Mouse (Mus musculus): Measurements from ENCODE around the gene Isg15.

Isg15 gene

DNA sequence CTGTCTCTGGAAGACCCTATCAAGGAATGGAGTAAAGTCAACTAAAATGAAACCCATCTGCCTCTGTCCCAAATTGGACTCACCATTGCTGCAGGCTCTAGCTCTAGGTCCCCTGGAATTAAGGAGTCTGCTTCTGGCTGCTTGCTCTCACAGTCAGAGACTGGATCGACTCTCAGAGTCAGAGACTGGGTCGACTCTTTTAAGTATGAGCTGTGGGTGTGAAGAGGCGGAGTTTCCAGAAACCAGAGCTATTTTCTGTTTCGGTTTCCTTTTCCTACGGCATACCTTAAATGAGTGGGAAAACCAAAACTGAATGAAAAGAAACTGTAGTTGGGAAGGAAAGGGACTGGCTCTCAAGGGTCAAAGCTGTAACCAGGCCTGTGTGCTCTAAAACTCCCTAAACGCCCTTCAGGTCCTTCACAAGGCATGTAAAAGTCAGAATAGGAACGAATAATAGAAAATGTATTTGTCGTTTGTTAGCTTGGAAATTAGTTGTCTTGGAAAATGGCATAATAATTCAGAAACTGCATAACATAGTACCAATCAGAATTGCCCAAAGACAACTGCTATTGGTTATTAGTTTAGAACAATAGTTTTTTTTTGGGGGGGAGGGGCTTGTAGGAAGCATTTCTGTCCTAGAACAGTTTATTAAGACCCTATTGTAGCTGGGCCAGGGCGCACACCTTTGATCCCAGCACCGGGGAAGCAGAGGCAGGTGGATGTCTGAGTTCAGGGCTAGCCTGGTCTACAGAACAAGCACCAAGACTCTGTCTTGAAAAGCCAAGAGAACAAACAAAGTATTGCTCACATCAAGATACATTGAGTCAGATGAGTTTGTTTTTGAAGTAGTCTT lies at the start of gene Isg15:
TSS of gene Isg15 (minus strand) at position 196 of the 853 bp plus-strand sequence.
- peak; percentile 88 for DNase-seq (ENCODE audit: low read depth, low spot score)

DNA sequence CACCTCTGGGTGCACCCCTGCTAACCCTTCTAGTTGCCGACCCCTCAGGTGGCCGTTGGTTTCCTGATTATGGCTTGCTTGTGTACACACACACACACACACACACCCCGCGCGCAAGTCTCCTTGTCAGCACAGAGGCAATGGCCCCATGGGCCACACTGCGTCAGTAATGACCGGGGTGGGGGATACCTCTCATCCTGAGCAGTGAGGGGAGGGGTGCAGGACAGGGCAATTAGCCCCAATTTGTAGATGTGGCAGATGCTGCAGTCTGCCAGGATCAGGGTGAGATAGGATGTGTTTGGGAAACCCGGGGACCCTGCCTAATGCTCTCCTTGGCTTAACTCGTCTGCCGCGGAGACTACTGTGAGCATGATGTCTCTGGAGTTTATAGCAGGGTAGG lies 48.9 kb upstream of the Isg15 start:
- no peak for DNase-seq (ENCODE audit: low read depth, low spot score)

DNA sequence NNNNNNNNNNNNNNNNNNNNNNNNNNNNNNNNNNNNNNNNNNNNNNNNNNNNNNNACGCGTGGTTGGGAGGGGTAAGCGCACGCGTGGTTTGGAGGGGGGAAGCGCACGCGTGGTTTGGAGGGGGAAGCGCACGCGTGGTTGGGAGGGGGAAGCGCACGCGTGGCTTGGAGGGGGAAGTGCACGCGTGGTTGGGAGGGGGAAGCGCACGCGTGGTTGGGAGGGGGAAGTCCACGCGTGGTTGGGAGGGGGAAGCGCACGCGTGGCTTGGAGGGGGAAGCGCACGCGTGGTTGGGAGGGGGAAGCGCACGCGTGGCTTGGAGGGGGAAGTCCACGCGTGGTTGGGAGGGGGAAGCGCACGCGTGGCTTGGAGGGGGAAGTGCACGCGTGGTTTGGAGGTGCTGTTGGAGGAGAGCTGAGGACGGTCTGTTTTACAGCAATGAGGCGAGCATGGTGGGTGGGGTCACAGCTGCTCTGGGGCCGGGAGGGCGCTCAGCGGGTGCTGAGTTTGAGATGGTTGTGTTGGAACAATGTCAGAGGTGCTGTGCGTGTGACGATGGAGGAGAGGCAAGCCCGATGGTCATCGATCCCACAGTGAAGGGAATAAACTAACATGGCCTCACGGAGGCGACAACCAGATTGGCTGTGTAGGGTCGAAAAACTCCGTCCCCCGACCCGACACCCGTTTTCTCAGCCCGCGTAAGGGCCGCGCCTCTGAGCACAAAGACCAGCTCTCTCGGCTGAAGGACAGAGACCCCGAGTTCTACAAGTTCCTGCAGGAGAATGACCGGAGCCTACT lies 36.2 kb upstream of the Isg15 start:
- peak; percentile 40 for DNase-seq (ENCODE audit: low read depth, low spot score)

DNA sequence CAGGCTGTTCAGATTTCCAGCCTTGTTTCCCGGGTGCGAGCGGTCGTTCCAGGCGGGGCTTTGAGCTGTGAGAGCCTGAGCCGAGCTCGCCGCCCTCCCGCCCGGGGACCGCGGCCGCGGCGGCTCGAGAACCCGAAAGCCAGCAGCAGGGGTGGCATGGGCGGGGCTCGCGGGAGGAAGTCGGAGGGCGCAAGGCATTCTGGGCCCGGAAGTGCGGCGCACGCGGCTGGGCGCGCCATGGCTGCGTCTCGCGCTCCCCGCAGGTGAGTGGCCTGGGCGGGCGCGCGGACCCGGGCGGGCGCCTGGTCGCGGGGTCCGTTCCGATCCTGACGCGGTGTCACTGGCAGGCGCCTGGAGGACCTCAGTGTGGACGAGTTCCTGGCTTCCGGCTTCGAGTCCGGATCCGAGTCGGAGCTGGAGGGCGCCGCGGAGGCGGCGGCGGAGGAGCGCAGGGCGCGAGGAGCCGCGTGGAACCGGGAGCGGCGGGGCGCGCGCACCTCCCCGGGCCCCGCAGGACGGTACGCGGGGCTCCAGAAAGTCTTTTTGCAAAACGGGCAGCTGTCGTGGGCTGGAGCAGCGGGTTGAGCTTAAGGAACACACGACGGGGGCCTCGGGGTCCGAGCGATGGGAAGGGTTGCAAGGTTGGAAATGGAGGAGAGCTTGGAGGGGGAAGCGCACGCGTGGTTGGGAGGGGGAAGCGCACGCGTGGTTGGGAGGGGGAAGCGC lies 35.4 kb upstream of the Isg15 start, which contains the start of gene Noc2l:
TSS of gene Noc2l (plus strand) at position 203 of the 726 bp plus-strand sequence.
- DNase-seq (ENCODE audit: low read depth, low spot score) = peak; percentile 94

DNA sequence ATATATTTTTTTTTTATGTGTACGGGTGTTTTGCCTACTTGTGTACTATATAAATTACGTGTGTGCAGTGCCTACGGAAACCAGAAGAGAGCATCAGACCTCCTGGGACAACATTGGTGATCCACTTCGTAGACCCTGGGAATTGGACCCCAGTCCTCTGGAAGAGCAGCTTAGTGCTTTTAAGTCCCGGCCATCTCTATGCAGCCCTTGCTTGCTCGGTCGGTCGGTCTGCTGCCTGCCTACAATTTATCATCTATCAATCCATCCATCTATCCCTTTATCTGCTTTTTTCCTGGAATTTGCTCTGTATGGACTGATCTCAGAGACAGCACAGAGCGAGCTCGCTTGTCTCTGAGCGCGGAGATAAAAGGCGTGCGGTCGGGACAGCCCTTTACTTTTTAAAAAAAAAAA lies 34.7 kb upstream of the Isg15 start:
- no peak for DNase-seq (ENCODE audit: low read depth, low spot score)

GRCm38 (mm10) chr4:156234701-156235213 lies 34.1 kb upstream of the Isg15 start, which contains the start of gene Plekhn1:
Gene Plekhn1, minus strand, starts transcription at chr4:156234857.
- peak; percentile 77 for DNase-seq (ENCODE audit: low read depth, low spot score)

DNA sequence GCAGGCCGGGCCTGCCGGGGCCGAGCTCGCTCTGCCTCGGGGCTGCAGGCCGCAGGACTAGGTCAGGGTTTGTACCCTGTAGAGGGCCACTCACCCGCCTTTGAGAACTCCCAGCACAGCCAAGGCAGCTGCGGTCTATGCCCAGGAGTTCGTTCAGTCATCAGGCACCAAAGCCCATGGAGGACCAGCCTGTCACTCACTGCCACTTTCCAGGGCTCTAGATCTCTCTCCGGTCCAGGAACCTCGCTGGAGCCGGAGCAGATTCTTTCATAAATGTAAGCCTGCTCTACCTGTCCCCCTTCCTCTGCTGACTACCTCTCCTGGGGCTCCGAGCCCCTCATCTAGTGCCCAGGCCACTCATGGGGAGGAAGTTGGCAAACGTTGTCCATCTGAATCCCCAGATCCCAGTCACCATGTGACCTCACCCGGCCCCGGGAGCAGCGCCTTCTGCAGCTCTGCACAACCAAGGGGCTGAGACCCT lies 33.4 kb upstream of the Isg15 start:
- no peak for DNase-seq (ENCODE audit: low read depth, low spot score)

- DNase-seq (ENCODE audit: low read depth, low spot score) = no peak
Observed at GRCm38 (mm10) chr4:156228393-156229024, 27.9 kb upstream of the Isg15 start.

- no peak for DNase-seq (ENCODE audit: low read depth, low spot score)
Observed at GRCm38 (mm10) chr4:156227752-156228392, 27.3 kb upstream of the Isg15 start.

DNA sequence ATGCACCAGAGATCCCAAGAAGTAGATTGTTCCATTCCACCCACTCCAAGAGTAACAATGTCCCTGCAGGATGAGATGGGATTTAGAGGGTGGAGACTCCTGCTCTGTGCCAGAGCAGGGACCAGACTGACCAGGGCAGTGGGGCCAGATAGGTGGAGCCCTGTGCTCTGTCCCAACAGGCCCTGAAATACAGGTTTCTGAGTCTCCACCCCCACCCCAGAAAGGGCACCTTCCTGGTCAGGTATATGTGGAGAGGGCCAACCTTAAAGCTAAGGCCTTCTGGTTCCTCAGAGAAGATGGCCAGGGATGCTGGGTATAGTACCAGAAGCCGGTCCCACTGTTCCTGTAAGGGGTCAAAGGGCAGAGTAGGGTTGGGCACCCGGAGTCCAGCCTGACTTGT lies 23.7 kb upstream of the Isg15 start:
- DNase-seq (ENCODE audit: low read depth, low spot score) = no peak

GRCm38 (mm10) chr4:156219936-156220335 lies 19.3 kb upstream of the Isg15 start:
- DNase-seq (ENCODE audit: low read depth, low spot score) = no peak

DNA sequence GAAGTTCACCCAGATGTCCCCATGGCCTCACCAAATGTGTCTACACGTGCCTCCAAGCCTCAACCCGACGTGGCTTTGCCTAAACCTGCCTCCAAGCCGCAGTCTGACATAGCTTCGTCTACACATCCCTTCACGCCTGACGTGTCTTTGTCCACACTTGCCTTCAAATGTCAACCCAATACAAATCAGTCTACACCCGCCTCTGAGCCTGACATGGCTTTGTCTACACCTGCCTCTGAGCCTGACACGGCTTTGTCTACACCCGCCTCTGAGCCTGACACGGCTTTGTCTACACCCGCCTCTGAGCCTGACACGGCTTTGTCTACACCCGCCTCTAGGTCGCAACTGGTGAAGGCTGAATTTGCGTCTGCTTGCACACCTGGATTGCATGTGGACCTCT lies 17.2 kb upstream of the Isg15 start:
- no peak for DNase-seq (ENCODE audit: low read depth, low spot score)

- DNase-seq (ENCODE audit: low read depth, low spot score) = no peak
Observed at GRCm38 (mm10) chr4:156217022-156217669, 16.5 kb upstream of the Isg15 start.

DNA sequence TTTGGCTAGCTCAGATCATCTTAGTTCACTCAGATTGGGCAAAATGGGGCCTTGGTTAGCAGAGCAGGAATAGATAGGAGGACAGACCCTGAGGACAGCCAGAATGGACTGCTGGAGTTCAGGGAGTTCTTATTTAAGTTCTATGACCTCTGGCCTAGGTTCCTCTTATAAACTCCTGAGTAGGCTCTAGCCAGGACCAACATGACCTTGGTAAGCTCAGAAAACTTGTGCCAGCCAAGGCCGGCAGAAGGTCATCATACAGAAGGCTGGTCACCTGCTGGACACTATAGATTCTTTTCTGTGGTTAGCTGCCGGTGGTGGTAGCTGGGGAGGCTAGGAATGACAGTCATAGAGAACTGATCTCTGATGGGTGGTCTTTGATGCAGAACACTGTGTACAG lies 15.6 kb upstream of the Isg15 start:
- no peak for DNase-seq (ENCODE audit: low read depth, low spot score)

GRCm38 (mm10) chr4:156215649-156216048 lies 15.0 kb upstream of the Isg15 start, which contains the start of gene Perm1:
Gene Perm1, plus strand, starts transcription at chr4:156215868.
- no peak for DNase-seq (ENCODE audit: low read depth, low spot score)

DNA sequence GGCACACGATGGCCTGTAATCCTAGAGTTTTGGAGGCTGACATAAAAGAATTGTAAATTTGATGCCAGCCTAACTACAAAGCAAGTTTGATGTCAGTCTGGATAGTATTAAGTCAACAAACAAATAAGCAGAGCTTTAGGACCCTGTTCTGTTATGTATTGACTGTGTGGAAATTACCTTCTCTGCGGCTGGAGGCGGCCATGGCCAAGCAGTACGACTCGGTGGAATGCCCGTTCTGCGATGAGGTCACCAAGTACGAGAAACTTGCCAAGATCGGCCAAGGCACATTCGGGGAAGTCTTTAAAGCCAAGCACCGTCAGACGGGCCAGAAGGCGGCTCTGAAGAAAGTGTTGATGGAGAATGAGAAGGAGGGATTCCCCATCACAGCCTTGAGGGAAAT lies 12.5 kb upstream of the Isg15 start:
- DNase-seq (ENCODE audit: low read depth, low spot score) = no peak

DNA sequence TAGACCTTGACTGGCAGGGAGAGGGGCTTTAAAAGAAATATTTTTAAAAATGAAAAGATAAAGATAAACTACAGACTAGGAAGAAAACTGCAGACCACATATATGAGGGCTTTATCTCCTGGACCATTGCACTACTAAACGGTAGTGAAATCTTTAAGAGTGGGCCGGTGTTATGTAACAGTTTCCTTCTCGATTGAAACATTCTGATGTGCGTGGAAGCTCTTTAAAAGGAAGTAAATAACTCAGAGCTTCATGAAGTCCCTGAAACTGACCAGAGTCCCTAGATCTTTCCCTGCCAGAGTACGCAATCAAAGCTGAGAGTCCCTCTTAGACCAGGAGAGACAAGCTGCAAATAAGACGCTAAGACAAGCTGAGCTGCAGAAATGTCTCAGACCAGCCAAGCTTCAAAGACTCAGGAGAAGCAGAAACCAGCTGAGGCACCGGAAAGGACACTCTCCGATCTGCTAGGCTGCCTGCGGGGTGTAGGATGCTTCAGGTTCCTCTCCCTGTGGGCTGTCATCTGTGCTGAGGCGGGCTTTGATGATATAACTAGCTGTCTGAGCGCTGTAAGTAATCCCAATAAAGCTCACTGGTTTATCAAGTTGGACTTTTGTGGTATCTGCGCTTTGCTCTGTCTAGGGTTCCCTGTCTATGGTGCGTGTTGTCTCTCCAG lies 9.5 kb upstream of the Isg15 start:
- no peak for DNase-seq (ENCODE audit: low read depth, low spot score)

GRCm38 (mm10) chr4:156208872-156209271 lies 8.3 kb upstream of the Isg15 start:
- DNase-seq (ENCODE audit: low read depth, low spot score) = no peak

GRCm38 (mm10) chr4:156203413-156204131 lies 3.0 kb upstream of the Isg15 start:
- no peak for DNase-seq (ENCODE audit: low read depth, low spot score)
